Mouse (Mus musculus) thymus, postnatal 0 days (tissue): ENCODE measurements at regions not wholly inside any gene's neighbourhood (a gene's known extent, or its start where the extent isn't known, plus 50 kb on each side); places are given as distances from the start of the nearest gene placed in this dataset.

Experiments
- DNase-seq: peaks from one replicate; pipeline ENCODE4 v3.0.0-alpha.2; 2015; ENCODE audit warnings: low spot score

DNA sequence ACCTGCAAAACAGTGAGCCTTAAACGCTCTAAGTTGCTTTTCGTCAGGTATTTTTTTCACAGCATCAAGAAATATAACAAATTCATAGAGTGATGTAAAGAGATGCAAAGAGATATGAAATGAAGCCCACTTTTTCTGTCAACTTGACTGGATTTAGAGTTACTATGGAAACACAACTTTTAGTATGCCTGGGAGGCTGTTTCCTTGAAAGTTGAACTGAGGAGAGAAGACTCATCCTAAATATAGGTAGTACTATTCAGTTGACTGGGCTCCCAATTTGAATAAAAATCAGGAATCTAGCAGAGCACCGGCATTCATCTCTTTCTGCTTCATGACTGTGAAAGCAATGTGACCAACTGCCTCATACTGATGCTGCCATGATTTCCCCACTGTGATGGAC is 509.7 kb downstream of the Synb start:
- DNase-seq = no peak

DNA sequence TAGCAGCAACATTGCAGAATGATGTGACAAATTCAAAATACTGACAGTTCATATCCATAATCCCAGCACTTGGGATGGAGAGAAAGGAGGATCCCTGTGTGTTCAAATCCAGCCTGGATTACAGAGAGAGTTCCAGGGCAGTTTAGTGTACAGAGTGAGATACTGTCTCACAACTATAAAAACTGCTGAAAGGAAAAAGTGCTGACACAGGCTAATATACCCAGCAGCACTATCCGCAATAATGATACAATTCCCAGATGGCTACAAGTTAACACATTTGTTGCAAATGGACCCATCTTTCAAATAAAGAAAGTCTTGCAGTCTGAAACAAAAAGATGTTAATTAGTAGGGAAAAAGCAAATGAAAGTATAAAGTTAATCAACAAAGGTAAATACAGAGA is 510.9 kb downstream of the Synb start:
- no peak for DNase-seq

DNA sequence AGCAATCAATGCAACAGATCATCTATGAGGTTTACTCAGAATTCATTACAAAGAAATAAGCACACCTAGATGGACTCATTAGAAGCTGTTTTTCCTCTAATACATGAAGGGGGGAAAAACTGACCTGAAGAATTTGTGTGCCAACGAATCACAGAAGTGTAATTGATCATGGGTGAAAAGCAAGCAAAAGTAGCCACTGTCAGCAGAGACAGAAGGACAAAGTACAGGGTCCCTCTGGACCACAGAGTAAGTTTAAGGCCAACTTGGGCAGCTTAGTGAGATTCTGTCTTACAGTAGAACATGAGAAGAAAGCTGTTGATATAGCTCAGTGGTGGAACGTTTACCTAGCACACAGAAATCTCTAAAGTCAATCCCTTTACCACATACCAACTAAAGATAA is 523.7 kb downstream of the Synb start:
- no peak for DNase-seq

DNA sequence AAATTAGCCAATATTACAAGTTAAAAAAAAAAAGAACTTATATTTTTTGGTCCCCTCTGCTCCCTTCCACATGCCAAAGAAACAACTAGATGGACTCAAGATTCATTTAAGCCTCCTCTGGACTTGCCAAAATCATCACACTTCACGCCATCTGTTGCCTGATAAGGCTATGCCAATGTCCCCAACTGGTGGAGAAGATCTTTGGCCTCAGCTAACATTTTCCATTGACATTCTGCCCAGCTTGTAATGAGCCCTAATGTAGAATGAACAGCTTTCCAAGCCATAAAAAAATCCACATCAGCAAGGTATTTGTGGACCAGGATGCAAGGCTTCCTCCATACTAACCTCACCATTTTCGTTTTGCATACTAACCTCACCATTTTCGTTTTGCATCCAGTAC is 531.2 kb downstream of the Synb start:
- DNase-seq = no peak

DNA sequence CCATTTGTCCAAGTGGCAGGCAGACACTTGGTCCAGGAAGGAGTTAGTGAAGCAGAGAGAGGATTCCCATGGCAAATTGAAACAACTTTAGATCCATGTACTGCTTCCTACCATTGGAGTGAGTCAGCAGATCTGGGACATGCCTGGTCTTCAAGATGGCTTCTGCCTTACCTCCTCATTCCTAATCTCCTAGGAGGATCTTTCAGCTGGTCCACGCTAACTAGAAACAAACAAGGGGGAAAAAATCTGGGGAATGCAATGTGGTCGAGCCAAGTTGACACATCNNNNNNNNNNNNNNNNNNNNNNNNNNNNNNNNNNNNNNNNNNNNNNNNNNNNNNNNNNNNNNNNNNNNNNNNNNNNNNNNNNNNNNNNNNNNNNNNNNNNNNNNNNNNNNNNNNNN is 549.4 kb downstream of the Synb start:
- no peak for DNase-seq

DNA sequence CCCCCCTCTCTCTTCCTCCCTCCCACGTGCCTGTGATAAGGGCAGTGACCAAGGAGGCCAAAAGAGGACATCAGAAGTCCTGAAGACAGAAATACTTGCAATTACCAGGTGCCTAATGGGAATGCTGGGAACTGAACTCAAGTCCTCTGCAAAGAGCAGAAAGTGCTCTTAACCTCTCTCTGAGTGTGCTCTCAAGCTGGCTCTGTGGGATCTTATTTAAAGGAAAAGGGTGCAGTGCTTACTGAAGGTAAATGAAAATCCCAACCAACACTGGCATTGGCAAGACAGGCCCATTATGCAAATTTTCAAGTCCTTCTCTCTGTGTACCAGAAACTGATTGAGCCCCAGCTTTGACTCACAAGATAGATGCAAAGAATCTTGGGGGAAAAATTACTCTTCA is 555.6 kb downstream of the Synb start:
- no peak for DNase-seq

DNA sequence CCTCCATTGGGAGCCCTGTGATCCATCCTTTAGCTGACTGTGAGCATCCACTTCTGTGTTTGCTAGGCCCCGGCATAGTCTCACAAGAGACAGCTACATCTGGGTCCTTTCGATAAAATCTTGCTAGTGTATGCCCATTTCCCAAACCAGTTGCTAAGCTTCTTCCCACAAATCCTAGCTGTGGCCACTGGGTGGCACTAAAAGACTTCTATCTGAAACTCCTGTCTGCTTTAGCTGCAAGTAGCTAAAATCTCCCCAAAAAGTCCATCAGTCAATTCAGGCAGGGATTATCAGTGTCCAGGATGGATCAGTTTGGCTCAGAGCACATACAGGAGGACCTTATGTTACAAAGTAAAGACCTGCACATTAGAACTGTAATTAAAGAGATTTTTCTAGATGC is 558.3 kb downstream of the Synb start:
- DNase-seq = peak; percentile 58

DNA sequence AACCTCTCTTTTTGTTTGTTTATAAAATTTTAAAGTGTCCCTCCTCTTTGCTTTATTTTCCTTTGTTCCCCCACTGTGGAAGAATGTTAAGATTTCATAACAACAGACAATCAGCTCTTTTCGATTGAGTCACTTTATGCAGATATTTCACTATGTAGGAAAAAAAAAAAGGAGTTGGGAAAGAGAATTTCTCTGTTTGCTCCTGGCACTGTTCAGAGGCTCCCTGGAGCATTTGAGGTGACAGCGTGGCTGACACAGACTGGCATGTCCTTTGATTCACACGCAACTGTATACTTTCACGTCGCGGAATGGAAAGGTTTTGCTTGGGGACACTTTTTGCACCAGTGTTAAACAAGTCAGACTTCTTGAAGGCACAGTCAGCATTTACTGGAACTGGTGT is 572.9 kb downstream of the Synb start:
- no peak for DNase-seq

DNA sequence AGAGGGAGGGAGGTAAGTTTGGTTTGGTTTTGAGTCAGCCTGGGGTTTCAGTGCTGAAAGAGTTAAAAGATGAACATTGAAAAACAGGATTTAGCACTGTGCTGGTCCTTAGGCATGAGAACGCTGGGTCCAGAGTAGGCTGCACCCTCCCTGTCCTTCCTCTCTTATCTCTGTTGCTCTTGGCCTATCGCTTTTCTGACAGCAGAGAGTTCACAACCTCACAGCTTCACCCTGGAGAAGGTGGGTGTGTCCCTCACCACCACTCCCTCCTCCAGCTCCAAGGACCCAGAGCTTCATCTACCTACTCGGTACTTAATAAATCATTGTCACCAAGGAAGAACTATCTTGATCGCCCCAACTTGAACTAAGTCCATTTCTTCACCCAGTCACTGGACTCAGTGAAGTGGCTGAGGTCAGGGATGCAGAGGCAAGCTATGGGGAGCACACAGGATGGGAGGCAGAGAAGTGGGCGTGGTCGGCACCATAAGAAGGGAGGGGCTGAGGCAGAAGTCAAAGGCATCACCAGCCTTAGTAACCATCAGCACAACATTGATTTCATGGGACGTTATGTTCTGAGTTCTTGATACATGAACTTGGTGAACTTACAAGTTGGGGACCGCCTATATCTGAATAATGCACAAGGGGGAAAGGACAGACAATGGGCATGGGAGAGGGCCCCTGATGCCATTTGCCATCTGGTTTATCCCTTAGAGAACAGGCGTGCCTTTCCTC is 574.5 kb downstream of the Synb start:
- no peak for DNase-seq

DNA sequence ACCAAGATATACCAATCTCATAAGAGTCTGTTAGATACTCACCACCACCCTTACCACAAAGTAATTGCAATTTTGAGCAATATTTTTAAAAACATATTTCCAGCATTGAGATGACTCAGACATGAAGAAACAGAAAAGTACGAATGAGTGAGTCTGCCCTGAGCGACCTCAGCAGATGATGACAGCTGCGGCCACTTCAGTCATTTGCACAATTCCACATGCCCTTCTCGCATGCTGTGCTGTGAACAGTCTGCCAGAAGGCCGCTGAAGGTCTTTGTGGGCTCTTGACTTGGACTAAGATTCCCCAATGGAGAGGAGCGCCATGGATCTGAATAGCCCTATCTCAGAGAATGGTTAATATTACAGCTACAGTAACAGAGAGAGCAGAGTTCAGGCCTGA is 575.3 kb downstream of the Synb start:
- DNase-seq = no peak
